In genomic region chr4:45106409-45106808, GRCm38 (mm10) we compare ENCODE assay signal across 8 mouse cellular contexts. TPM values are rescaled to one million over a fixed set of nuclear protein-coding genes. Genes with fewer than 3 reads are reported as not detected.
A peak's percentile ranks its signal among the peaks of the same experiment; 100 is the strongest.
DNase-seq lines count a peak whose midpoint lies in the region; ATAC-seq and TF ChIP-seq lines count a peak whose summit lies in the region.

No protein-coding gene starts in this region.

- peak overlapping the region; percentile 79 for H3K4me3 ChIP-seq in gastrocnemius, adult 2 months
- H3K4me3 ChIP-seq in embryonic facial prominence, embryonic 15.5 days (replicated peaks): peak overlapping the region; percentile 75; the same call in 1 of the 2 replicates
- peak overlapping the region; percentile 78 for H3K4me3 ChIP-seq in liver, embryonic 13.5 days (replicated peaks)

- no peak for ATAC-seq in embryonic facial prominence, embryonic 15.5 days (ENCODE audit: insufficient number of reproducible peaks, low FRiP score, low TSS enrichment, low read depth)
- ATAC-seq in liver, embryonic 13.5 days (ENCODE audit: low read depth): no peak

- no peak overlapping the region for H3K9ac ChIP-seq in embryonic facial prominence, embryonic 15.5 days
- peak overlapping the region; percentile 84 for H3K9ac ChIP-seq in liver, embryonic 13.5 days

- H3K9me3 ChIP-seq in embryonic facial prominence, embryonic 15.5 days (replicated peaks): no peaks in the 10 kb centered on the region
- no peaks in the 10 kb centered on the region for H3K9me3 ChIP-seq in liver, embryonic 13.5 days (replicated peaks)

- peaks cover 29% of the 10 kb centered on the region for H3K36me3 ChIP-seq in embryonic facial prominence, embryonic 15.5 days
- peaks cover 42% of the 10 kb centered on the region for H3K36me3 ChIP-seq in liver, embryonic 13.5 days

- H3K4me1 ChIP-seq in embryonic facial prominence, embryonic 15.5 days: peaks cover 10% of the 10 kb centered on the region
- H3K4me1 ChIP-seq in liver, embryonic 13.5 days (replicated peaks): peaks cover 31% of the 10 kb centered on the region

- H3K27ac ChIP-seq in gastrocnemius, adult 2 months: no peak overlapping the region
- H3K27ac ChIP-seq in embryonic facial prominence, embryonic 15.5 days (replicated peaks): no peak overlapping the region
- no peak overlapping the region for H3K27ac ChIP-seq in liver, embryonic 13.5 days

- no peak for DNase-seq in gastrocnemius, adult 2 months
- no peak for DNase-seq in gastrocnemius, adult 8-10 months (ENCODE audit: low spot score in 2 of 2)
- peak; percentile 57 for DNase-seq in 416B (ENCODE audit: low read depth)
- DNase-seq in liver, embryonic 13.5 days: peak; percentile 21
- DNase-seq in spleen, postnatal 36 days (ENCODE audit: low spot score in 2 of 2): no peak
- DNase-seq in cerebellum, postnatal 14 days: no peak
- DNase-seq in embryo, embryonic 9.5 days (ENCODE audit: extremely low spot score): no peak

- H3K4me2 ChIP-seq in embryonic facial prominence, embryonic 15.5 days (replicated peaks): peak overlapping the region; percentile 63
- H3K4me2 ChIP-seq in liver, embryonic 13.5 days: peak overlapping the region; percentile 80

- 68% methylated on average over 5 of the region's 5 CpGs for WGBS in embryonic facial prominence, embryonic 15.5 days
- 36% methylated on average over 5 of the region's 5 CpGs for WGBS in liver, embryonic 13.5 days (ENCODE audit: insufficient replicate concordance)

- H3K27me3 ChIP-seq in embryonic facial prominence, embryonic 15.5 days: no peaks in the 10 kb centered on the region
- H3K27me3 ChIP-seq in liver, embryonic 13.5 days: no peaks in the 10 kb centered on the region

- no peak for TF ChIP-seq CTCF in gastrocnemius, adult 2 months (IDR thresholded peaks at IDR 0.05)

- intact Hi-C loops in gastrocnemius, adult 2 months (cut with DNase I): loop anchor here (5.0 to 10.0 kb wide), 3 partner anchors 89 to 748 kb away; partner anchors contain the start of genes Polr1e and Shb

RNA-seq across cellular contexts. Expression of gene Tomm5, which starts 1.5 kb away (rescaled TPM):
- total RNA-seq in gastrocnemius, adult 2 months (2021): 10 to 100 TPM; 70.2 to 99.3 TPM
- total RNA-seq in gastrocnemius, adult 8-10 months (2022): 10 to 100 TPM; 67.7 to 76.8 (median 68.6) TPM
- polyA plus RNA-seq in embryonic facial prominence, embryonic 15.5 days (2015; fragmentation: Nextera tagmentation; extraction: Ambion mirVana): 192 and 221 TPM in 2 replicates
- 259 and 263 TPM in 2 replicates for polyA plus RNA-seq in liver, embryonic 13.5 days (2015; fragmentation: Nextera tagmentation; extraction: Ambion mirVana)

RNA-seq across cellular contexts. Expression of gene Fbxo10, which starts 22.0 kb away (rescaled TPM):
- total RNA-seq in gastrocnemius, adult 2 months (2021): 1 to 10 TPM; 2.2 to 2.3 TPM
- 1 to 10 TPM; 1.4 to 2.6 (median 1.9) TPM for total RNA-seq in gastrocnemius, adult 8-10 months (2022)
- 20.0 and 20.5 TPM in 2 replicates for polyA plus RNA-seq in embryonic facial prominence, embryonic 15.5 days (2015; fragmentation: Nextera tagmentation; extraction: Ambion mirVana)
- polyA plus RNA-seq in liver, embryonic 13.5 days (2015; fragmentation: Nextera tagmentation; extraction: Ambion mirVana): 3.9 and 4.5 TPM in 2 replicates

Comparison
In these comparisons a context has a peak if more than half of its experiments do, and no peak if none do; other contexts are left out.
1. DNase-seq: peak in 416B (single experiment) and liver, embryonic 13.5 days (single experiment); none in gastrocnemius, adult 2 months (single experiment), gastrocnemius, adult 8-10 months (0 of 2), spleen, postnatal 36 days (0 of 2), cerebellum, postnatal 14 days (0 of 2) and embryo, embryonic 9.5 days (single experiment).
2. Peak in every context shown above with its lines, with median percentiles within 50 percentile points of each other: H3K4me3 ChIP-seq.